Mouse (Mus musculus) embryonic facial prominence, embryonic 15.5 days (tissue): ENCODE measurements around the gene 5730596B20Rik. TPM values are rescaled to one million over a fixed set of nuclear protein-coding genes. Genes with fewer than 3 reads are reported as not detected.
A peak's percentile ranks its signal among the peaks of the same experiment; 100 is the strongest.

Experiments used
- ATAC-seq: fragments of 200-750 bp; cut with Nextera tagmentation; 2 replicates; pipeline ENCODE4 v1.8.0; 2017; ENCODE audit warnings: low read depth, moderate TSS enrichment; ENCODE audit not compliant: insufficient number of reproducible peaks, low FRiP score, low TSS enrichment
- H3K27ac ChIP-seq: fragments of 300-500 bp; sonication (generic); replicated peaks from 2 replicates; pipeline ENCODE4 v1.5.1; 2015; ENCODE audit warnings: mild to moderate bottlenecking, inconsistent platforms
- H3K27me3 ChIP-seq: fragments of 300-500 bp; sonication (generic); 2 replicates; pipeline ENCODE4 v1.6.1; 2015; ENCODE audit warnings: inconsistent platforms
- H3K36me3 ChIP-seq: fragments of 300-500 bp; sonication (generic); 2 replicates; pipeline ENCODE4 v1.6.1; 2015; ENCODE audit warnings: mild to moderate bottlenecking, inconsistent platforms
- H3K4me1 ChIP-seq: fragments of 300-500 bp; sonication (generic); 2 replicates; pipeline ENCODE4 v1.6.1; 2015; ENCODE audit warnings: inconsistent platforms
- H3K4me2 ChIP-seq: fragments of 300-500 bp; sonication (generic); replicated peaks from 2 replicates; pipeline ENCODE4 v1.6.1; 2015; ENCODE audit warnings: mild to moderate bottlenecking, inconsistent platforms
- H3K4me3 ChIP-seq: fragments of 300-500 bp; sonication (generic); replicated peaks from 2 replicates; pipeline ENCODE4 v1.5.1; 2015; ENCODE audit warnings: mild to moderate bottlenecking, inconsistent platforms
- H3K9ac ChIP-seq: fragments of 300-500 bp; sonication (generic); 2 replicates; pipeline ENCODE4 v1.6.1; 2015; ENCODE audit warnings: inconsistent platforms
- H3K9me3 ChIP-seq: fragments of 300-500 bp; sonication (generic); replicated peaks from 2 replicates; pipeline ENCODE4 v1.6.1; 2016; ENCODE audit warnings: inconsistent platforms
- WGBS: fragments of 180-500 bp; shearing (Covaris S2); methylation state at CpG from one replicate; pipeline ENCODE4 v1.1.7; 2015; 5-methylcytosine and 5-hydroxymethylcytosine counted together
- polyA plus RNA-seq: library from polyadenylated mRNA; unstranded; fragments of >200 nt; fragmentation: Nextera tagmentation; extraction: Ambion mirVana; gene quantifications from 2 replicates; pipeline ENCODE4 v1.2.1, GENCODE M21; 2015

5730596B20Rik gene
- polyA plus RNA-seq, 1 experiment from 2014 or later: not detected

DNA sequence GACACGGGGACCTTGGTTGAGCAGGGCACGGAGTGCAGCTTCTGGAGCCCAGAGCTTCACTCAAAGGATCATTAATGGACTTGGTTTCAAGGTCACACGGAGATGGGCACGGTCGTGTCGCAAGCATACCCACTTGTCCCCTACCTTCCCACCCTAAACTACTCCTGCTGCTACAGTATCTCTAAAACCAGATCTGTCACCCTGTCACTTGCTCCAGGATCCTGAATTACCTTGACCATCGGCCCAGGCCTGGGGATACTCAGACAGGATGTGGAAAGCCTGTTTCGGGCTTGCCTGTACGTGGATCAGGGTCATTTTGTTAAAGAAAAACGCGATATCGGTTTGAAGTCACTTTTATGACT lies 32.4 kb downstream of the 5730596B20Rik start:
- Histone ChIP-seq H3K36me3 (no peaks in the 10 kb centered on the region), H3K27me3 (peaks cover 98% of the 10 kb centered on the region), H3K4me3 (no peak overlapping the region), H3K9ac (no peak overlapping the region), H3K9me3 (no peaks in the 10 kb centered on the region), H3K4me1 (peaks cover 21% of the 10 kb centered on the region; the same call in 1 of the 2 replicates), H3K27ac (no peak overlapping the region), H3K4me2 (no peak overlapping the region)
- ATAC-seq: no peak
- WGBS: 9% methylated on average over 12 of the region's 12 CpGs

DNA sequence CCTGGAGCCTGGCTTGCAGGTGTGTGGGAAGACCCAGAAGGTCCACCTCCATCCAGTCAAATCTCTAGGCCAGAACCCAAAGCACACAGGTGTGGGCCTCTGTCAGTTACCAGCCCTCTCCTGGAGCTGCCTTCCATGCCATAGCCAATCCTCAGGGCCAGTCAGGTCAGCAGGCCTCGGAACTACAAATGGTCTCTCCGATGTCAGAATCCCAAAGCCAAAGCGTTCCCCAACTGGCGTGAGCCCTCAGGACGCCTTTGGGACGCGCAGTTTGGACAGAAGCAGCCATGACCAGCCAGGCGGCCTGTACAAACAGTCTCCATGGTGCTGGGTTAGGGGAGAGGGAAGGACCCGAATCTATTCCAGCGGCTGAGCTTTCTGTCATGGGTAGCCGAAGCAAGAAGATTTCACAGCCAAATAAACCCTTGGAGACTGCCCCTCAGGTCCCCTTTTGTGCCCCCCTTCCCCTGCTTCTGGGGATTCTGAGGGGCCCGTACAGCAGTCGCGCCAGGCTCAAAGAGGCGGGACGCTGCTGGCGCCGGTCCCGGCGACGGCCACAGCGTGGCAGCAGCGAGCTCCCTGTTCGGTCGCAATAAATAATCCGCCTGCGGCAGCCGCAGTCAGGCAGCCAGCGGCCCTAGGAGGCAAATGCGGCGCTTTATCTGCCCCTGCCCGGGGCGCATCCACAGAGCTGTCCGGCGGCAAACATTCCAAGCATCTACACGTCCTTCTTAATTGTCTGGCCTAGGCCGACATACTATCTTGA lies 34.1 kb downstream of the 5730596B20Rik start:
- no peak overlapping the region for H3K27ac ChIP-seq
- H3K4me3 ChIP-seq: 0 out of 2 replicates have a peak overlapping the region, but pooled peaks have one; percentile 10
- H3K36me3 ChIP-seq: no peaks in the 10 kb centered on the region
- no peak overlapping the region for H3K4me2 ChIP-seq
- H3K9me3 ChIP-seq: no peaks in the 10 kb centered on the region
- peak; percentile 19; the same call in 1 of the 2 replicates for ATAC-seq
- no peak overlapping the region for H3K9ac ChIP-seq
- peaks cover 98% of the 10 kb centered on the region for H3K27me3 ChIP-seq
- WGBS: 2% methylated on average over 37 of the region's 37 CpGs
- H3K4me1 ChIP-seq: peaks cover 20% of the 10 kb centered on the region; the same call in 1 of the 2 replicates

DNA sequence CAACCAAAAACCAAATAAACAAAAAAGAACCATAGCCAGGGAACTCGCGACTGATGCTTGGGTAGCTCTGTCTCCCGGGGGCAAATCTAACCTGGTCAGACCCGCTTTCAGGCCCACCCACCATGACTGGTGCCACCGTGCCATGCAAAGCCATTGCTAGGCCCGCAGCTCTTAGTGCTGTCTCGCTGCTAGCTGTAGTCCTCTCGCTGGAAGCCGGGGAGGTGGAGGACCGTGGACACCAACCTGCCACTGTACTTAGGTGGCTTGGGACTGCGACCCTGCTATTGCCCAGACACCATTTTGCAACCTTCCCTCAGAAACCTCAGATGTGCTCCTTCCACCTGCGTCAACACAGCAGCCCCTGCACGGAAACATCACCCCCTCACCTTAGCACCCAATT lies 34.7 kb downstream of the 5730596B20Rik start:
- H3K9me3 ChIP-seq: no peaks in the 10 kb centered on the region
- peaks cover 24% of the 10 kb centered on the region for H3K4me1 ChIP-seq
- WGBS: 5% methylated on average over 13 of the region's 13 CpGs
- no peaks in the 10 kb centered on the region for H3K36me3 ChIP-seq
- no peak overlapping the region for H3K9ac ChIP-seq
- H3K4me2 ChIP-seq: no peak overlapping the region
- H3K27ac ChIP-seq: no peak overlapping the region
- 0 out of 2 replicates have a peak overlapping the region, but pooled peaks have one; percentile 10 for H3K4me3 ChIP-seq
- no peak for ATAC-seq
- peaks cover 98% of the 10 kb centered on the region for H3K27me3 ChIP-seq

DNA sequence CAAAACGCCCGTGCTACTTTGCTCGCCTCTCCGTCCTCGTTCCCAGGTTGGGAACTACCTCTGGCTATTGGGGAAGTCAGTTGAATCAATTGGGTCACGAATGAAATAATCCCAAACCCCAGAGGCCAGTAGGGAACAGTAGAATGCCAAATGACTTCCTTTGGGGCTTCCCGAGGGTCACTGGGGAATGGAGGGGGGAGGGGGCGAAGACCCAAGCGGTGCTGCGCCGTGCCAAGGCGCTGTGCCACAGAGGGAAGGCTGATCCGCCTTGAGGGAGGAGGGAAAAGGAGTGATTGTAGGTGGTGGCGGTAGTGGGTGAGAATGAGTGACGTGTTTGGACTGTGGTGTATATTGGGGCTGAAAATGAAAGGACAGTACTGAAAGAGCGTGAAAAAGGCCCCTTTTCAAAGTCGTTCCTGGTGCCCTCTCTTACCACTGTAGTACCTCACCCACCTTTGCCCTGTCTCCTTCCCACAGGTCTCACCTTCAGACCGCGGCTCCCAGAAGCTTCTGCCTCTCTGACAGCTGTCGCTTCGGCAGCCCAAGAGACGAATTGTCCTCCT lies 35.3 kb downstream of the 5730596B20Rik start:
- Histone ChIP-seq H3K27me3 (peaks cover 98% of the 10 kb centered on the region), H3K4me3 (peak overlapping the region; percentile 24), H3K9me3 (no peaks in the 10 kb centered on the region), H3K27ac (no peak overlapping the region), H3K36me3 (no peaks in the 10 kb centered on the region), H3K9ac (no peak overlapping the region), H3K4me2 (no peak overlapping the region), H3K4me1 (peaks cover 30% of the 10 kb centered on the region)
- no peak for ATAC-seq
- under 1% methylated on average over 22 of the region's 22 CpGs for WGBS

DNA sequence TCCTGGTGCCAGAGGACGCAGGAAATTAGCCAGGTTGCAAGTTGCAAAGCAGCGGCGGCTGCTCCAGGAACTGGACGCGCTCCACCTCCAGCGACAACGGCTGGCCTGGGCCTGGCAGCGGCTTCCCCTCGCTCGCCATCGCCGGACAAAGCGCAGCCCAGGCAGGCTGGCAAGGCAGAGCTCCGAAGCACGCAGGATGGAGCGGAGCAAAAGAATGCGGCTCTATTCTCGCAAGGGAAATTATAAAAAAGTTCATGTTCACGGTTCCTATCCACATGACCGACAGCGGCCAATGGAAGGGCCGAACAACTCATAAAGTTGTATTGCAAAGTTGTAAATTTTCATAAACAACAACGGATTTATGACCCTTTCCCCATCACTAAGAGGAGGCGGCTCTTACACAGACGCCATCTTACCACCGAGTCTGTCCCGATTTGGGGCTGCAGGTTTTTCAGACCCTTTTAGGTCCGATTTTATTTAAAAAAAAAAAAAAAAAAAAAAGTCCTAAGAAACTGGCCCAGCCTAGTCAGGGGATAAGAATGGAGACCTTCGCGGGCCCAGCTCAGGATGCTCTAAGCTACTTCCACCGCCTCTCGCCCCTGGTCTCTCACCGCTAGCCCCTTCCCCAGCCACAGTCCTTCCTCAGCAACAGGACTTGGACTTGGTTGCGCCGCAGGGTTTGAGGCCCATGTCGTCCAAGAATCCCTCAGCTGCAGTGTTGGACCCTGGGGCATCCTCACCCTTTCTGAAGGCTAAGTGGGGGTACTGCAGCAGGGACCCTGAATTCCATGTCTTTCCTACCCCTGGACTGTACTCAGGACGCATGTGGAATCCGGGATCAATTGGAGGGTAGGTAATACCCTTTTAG lies 36.1 kb downstream of the 5730596B20Rik start, which contains the start of the genes Hoxa3 and Gm28308:
Gene Hoxa3 (minus strand): TSS at position 218 of the 868 bp plus-strand sequence.
Gene Gm28308 (minus strand): TSS at position 221 of the 868 bp plus-strand sequence.
- H3K36me3 ChIP-seq: no peaks in the 10 kb centered on the region
- H3K9me3 ChIP-seq: no peaks in the 10 kb centered on the region
- no peak within 1 kb of the TSS for H3K27ac ChIP-seq
- H3K27me3 ChIP-seq: peaks cover 99% of the 10 kb centered on the region
- ATAC-seq: no peak
- H3K4me2 ChIP-seq: no peak within 1 kb of the TSS
- H3K4me1 ChIP-seq: peaks cover 32% of the 10 kb centered on the region
- H3K4me3 ChIP-seq: peak within 1 kb of the TSS; percentile 24
- no peak within 1 kb of the TSS for H3K9ac ChIP-seq
- 2% methylated on average over 38 of the region's 38 CpGs for WGBS

DNA sequence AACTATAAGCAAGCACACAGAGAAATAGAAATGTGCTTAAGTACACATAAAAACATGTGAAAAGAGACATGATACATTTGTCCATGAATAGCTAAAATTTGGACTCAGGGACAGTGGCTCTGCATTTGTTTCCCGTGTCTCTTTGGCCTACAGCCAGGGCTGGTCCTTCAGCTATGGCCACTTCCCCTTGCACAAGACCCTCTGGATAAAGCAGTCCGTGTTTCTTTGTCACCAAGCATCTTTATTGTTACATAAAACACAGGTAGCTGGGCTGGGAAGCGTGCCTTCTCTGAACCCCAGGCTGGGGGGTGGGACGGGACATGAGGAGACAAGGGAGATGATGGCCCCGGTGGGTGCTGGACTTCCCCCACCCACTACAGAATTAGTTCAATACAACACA lies 37.0 kb downstream of the 5730596B20Rik start:
- Histone ChIP-seq H3K36me3 (no peaks in the 10 kb centered on the region), H3K9ac (no peak overlapping the region), H3K4me2 (no peak overlapping the region), H3K27me3 (peaks cover 99% of the 10 kb centered on the region), H3K4me3 (no peak overlapping the region), H3K4me1 (peaks cover 24% of the 10 kb centered on the region), H3K9me3 (no peaks in the 10 kb centered on the region), H3K27ac (no peak overlapping the region)
- WGBS: 11% methylated on average over 5 of the region's 5 CpGs
- no peak for ATAC-seq

DNA sequence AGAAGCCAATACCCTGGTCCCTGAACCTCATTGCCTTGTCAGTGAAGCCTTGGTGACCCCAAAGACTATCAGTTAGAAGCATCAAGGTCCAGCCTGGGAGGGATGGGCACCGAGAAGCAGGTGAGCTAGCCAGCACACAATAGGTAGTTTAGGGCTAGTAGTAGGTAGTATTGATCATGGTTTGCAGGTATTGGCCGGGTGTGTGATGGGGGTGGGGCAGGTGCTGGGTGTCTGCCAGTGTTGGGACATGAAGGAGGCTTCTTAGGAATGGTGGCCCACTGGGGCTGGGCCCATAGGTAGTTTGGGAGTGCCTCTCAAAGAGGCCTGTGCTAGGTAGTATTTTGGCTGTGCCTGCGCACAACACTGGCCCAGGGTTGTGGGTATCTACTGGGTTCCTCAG lies 37.8 kb downstream of the 5730596B20Rik start:
- Histone ChIP-seq H3K4me1 (peaks cover 24% of the 10 kb centered on the region), H3K27me3 (peaks cover 99% of the 10 kb centered on the region), H3K4me3 (no peak overlapping the region), H3K4me2 (no peak overlapping the region), H3K9me3 (no peaks in the 10 kb centered on the region), H3K36me3 (no peaks in the 10 kb centered on the region), H3K9ac (no peak overlapping the region), H3K27ac (no peak overlapping the region)
- no peak for ATAC-seq
- WGBS: 12% methylated on average over 3 of the region's 3 CpGs

DNA sequence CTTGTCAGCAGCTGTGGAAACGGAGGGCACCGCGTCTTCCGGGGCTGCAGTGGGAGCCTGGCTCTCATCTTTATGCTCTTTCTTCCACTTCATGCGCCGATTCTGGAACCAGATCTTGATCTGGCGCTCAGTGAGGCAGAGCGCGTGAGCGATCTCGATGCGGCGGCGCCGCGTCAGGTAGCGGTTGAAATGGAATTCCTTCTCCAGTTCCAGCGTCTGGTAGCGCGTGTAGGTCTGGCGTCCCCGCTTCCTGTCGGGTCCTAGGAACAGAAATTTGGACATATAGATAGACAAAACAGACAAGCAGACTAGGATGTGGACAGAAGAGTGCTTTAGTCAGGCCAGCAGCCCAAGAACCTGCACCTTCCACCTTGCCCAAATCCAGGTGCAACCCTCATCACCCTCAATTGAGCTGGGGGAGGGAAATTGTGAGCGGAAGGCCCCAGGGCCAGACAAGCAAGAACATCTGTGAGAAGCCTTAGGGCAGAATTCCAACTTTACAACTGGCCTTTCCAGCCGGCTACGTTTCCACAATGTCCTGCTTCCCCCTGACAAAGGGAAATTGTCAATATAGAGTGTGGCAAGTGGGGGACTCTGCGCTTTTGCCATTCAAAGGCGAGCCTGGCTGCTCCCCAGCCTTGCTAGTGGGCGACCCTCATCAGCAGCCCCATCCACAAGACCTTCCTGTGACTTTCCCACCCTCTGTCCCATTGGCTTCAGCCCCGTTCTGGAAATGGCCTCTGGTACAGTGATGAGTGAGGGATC lies 38.7 kb downstream of the 5730596B20Rik start:
- H3K27me3 ChIP-seq: peaks cover 100% of the 10 kb centered on the region
- no peaks in the 10 kb centered on the region for H3K9me3 ChIP-seq
- H3K9ac ChIP-seq: no peak overlapping the region
- H3K4me2 ChIP-seq: no peak overlapping the region
- H3K27ac ChIP-seq: no peak overlapping the region
- 2% methylated on average over 30 of the region's 30 CpGs for WGBS
- no peak for ATAC-seq
- H3K4me1 ChIP-seq: peaks cover 25% of the 10 kb centered on the region
- H3K4me3 ChIP-seq: no peak overlapping the region
- H3K36me3 ChIP-seq: no peaks in the 10 kb centered on the region

DNA sequence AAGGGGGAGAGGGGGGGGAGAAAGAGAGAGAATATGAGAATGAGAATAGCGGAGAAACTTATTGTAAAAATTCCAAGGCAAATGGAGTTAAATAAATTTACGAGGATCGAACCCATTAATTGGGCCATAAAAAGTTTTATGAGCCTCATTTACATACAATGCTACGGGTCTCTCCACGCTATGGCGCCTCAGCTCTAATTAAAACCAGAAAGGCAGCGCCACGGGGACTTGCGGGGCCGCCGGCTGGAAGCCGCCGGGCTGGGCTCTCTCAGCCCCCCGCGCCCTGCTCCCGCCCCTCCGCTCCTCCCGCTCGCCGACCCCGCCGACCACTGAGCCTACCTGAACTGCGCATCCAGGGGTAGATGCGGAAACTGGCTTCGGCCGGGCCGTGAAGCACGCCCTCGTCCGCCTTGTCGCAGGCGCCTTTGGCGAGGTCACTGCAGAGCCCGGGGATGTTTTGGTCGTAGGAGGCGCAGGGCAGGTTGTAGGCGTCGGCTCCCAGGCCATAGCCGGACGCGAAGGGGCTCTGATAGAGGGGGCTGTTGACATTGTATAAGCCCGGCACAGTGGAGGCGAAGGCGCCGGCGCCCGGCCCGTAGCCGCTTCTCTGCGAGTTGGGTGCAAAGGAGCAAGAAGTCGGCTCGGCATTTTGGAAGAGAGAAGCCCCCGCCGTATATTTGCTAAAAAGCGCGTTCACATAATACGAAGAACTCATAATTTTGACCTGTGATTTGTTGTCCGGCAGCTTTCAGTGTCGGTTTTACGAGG lies 39.6 kb downstream of the 5730596B20Rik start:
- H3K27ac ChIP-seq: no peak overlapping the region
- H3K4me2 ChIP-seq: peak overlapping the region; percentile 37
- no peak overlapping the region for H3K9ac ChIP-seq
- no peak for ATAC-seq
- peak overlapping the region; percentile 29 for H3K4me3 ChIP-seq
- peaks cover 100% of the 10 kb centered on the region for H3K27me3 ChIP-seq
- 3% methylated on average over 60 of the region's 60 CpGs for WGBS
- H3K4me1 ChIP-seq: peaks cover 31% of the 10 kb centered on the region
- no peaks in the 10 kb centered on the region for H3K36me3 ChIP-seq
- no peaks in the 10 kb centered on the region for H3K9me3 ChIP-seq

DNA sequence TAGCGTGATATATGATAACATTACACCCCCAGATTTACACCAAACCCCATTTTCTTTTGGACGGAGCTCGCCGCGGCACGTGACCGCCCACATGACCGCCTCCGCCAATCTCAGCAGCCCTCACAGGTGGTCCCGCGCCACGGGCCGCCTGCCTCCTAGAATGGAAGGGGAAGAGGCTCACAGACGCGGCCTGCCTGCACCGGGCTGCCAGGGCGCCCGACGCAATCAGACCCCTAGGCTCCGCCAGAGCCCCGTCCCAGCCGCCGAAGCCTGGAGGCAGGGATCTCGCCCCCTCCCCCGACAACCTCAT lies 40.1 kb downstream of the 5730596B20Rik start:
- Histone ChIP-seq H3K27ac (no peak overlapping the region), H3K9me3 (no peaks in the 10 kb centered on the region), H3K36me3 (no peaks in the 10 kb centered on the region), H3K4me2 (peak overlapping the region; percentile 37), H3K9ac (no peak overlapping the region), H3K4me3 (peak overlapping the region; percentile 29), H3K4me1 (peaks cover 33% of the 10 kb centered on the region), H3K27me3 (peaks cover 100% of the 10 kb centered on the region)
- no peak for ATAC-seq
- under 1% methylated on average over 25 of the region's 25 CpGs for WGBS
